Mouse (Mus musculus) gastrocnemius, adult 18-20 months (tissue): ENCODE measurements around the gene Fgfr2. TPM values are rescaled to one million over a fixed set of nuclear protein-coding genes. Genes with fewer than 3 reads are reported as not detected.
A peak's percentile ranks its signal among the peaks of the same experiment; 100 is the strongest.

ENCODE experiments used
- DNase-seq: peaks from one replicate; pipeline ENCODE4 v3.0.0; 2021; ENCODE audit warnings: low spot score
- long read RNA-seq, 2 experiments: library from polyadenylated mRNA; stranded (forward); transcript quantifications; one replicate each; pipeline ENCODE4 v2.0.0; 2021
- total RNA-seq, 2 experiments: library from RNA; stranded (reverse); gene quantifications; 2 replicates each; pipeline ENCODE4 v1.2.3; 2021

Gene Fgfr2
- under 1 TPM; 0.43 to 0.88 TPM for total RNA-seq
- long read RNA-seq, experiment 1, partial matches to known transcripts: 0 of 35 reads
- long read RNA-seq, experiment 1, other reads (novel, unspliced or antisense): 35 of 35 reads
- long read RNA-seq, experiment 2, partial matches to known transcripts: 0 of 35 reads
- long read RNA-seq, experiment 2, other reads (novel, unspliced or antisense): 35 of 35 reads

GRCm38 (mm10) chr7:133123244-133123998 lies at the start of gene Fgfr2:
TSS of gene Fgfr2 (minus strand) at chr7:133123350.
- DNase-seq: peak; percentile 61

GRCm38 (mm10) chr7:133171403-133172032 lies 48.4 kb upstream of the Fgfr2 start:
- peak; percentile 23 for DNase-seq

- no peak for DNase-seq
Observed at GRCm38 (mm10) chr7:133168928-133169327, 45.8 kb upstream of the Fgfr2 start.

GRCm38 (mm10) chr7:133167903-133168302 lies 44.8 kb upstream of the Fgfr2 start:
- DNase-seq: no peak

- no peak for DNase-seq
Observed at GRCm38 (mm10) chr7:133164770-133165169, 41.6 kb upstream of the Fgfr2 start.

- DNase-seq: peak; percentile 36
Observed at GRCm38 (mm10) chr7:133163011-133163410, 39.9 kb upstream of the Fgfr2 start.

GRCm38 (mm10) chr7:133162131-133162530 lies 39.0 kb upstream of the Fgfr2 start:
- DNase-seq: peak; percentile 2

GRCm38 (mm10) chr7:133161362-133162080 lies 38.4 kb upstream of the Fgfr2 start:
- DNase-seq: peak; percentile 11

GRCm38 (mm10) chr7:133159519-133159918 lies 36.4 kb upstream of the Fgfr2 start:
- no peak for DNase-seq

- DNase-seq: no peak
Observed at GRCm38 (mm10) chr7:133155621-133156020, 32.5 kb upstream of the Fgfr2 start.

GRCm38 (mm10) chr7:133154846-133155245 lies 31.7 kb upstream of the Fgfr2 start:
- no peak for DNase-seq

GRCm38 (mm10) chr7:133139689-133140336 lies 16.7 kb upstream of the Fgfr2 start:
- no peak for DNase-seq

- DNase-seq: no peak
Observed at GRCm38 (mm10) chr7:133133552-133133951, 10.4 kb upstream of the Fgfr2 start.

- no peak for DNase-seq
Observed at GRCm38 (mm10) chr7:133132702-133133101, 9.6 kb upstream of the Fgfr2 start.

- DNase-seq: no peak
Observed at GRCm38 (mm10) chr7:133124701-133125485, 1.7 kb upstream of the Fgfr2 start.

- peak; percentile 85 for DNase-seq
Observed at GRCm38 (mm10) chr7:133123999-133124700, 1.0 kb upstream of the Fgfr2 start, which contains the start of gene Ctbp2. TSS of gene Ctbp2 (minus strand) at chr7:133124354.

- peak; percentile 43 for DNase-seq
Observed at GRCm38 (mm10) chr7:133122379-133123243, 539 bp downstream of the Fgfr2 start.

GRCm38 (mm10) chr7:133121661-133122378 lies 1.3 kb downstream of the Fgfr2 start:
- DNase-seq: no peak
